Mouse (Mus musculus): Measurements from ENCODE around the gene Man2b1. TPM values are rescaled to one million over a fixed set of nuclear protein-coding genes. Genes with fewer than 3 reads are reported as not detected.

Man2b1 gene
- total and polyA plus RNA-seq, 3 experiments = 25.4 to 37.3 (median 26.8) TPM

DNA sequence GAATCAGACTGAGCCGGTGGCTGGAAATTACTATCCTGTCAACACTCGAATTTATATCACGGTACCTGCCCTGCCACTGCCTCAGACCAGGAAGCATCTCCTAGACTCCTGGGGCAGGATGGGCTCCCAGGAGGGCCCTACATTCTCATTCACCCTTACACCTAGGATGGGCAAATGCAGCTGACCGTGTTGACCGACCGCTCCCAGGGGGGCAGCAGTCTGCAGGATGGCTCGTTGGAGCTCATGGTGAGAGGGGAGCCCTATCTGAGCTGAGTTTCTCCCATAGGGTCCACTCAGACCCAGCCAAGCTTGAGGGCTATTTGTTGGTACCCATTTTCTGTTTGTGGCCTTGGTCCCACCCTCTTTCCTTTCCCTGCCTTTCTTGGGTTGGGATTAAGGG lies 12.5 kb downstream of the Man2b1 start:
- DNase-seq = no peak
- H3K4me1 ChIP-seq (ENCODE audit: control insufficient read depth, insufficient read depth, low read length) = no peaks in the 10 kb centered on the region
- 90% methylated on average over 7 of the region's 7 CpGs for WGBS
- H3K4me3 ChIP-seq = no peak overlapping the region
- TF ChIP-seq CTCF (IDR thresholded peaks at IDR 0.05) (no peak), EP300 (IDR thresholded peaks at IDR 0.05; ENCODE audit: insufficient read depth, low read depth, low read length) (no peak), POLR2A (IDR thresholded peaks at IDR 0.05; ENCODE audit: insufficient read depth, low read depth, low read length) (no peak)
- no peak overlapping the region for H3K9ac ChIP-seq (ENCODE audit: low read depth, low read length)
- no peaks in the 10 kb centered on the region for H3K27me3 ChIP-seq (ENCODE audit: control insufficient read depth, insufficient read depth, low read length)
- no peak overlapping the region for H3K27ac ChIP-seq
- H3K79me2 ChIP-seq (replicated peaks; ENCODE audit: control insufficient read depth, insufficient read depth, low read length) = no peaks in the 10 kb centered on the region
- H3K36me3 ChIP-seq (ENCODE audit: control insufficient read depth, insufficient read depth, low read length) = no peaks in the 10 kb centered on the region
- intact Hi-C loops (cut with DNase I) = no loop called here

- Histone ChIP-seq H3K9ac (ENCODE audit: low read depth, low read length) (no peak overlapping the region), H3K4me3 (no peak overlapping the region), H3K4me1 (ENCODE audit: control insufficient read depth, insufficient read depth, low read length) (no peaks in the 10 kb centered on the region), H3K79me2 (replicated peaks; ENCODE audit: control insufficient read depth, insufficient read depth, low read length) (no peaks in the 10 kb centered on the region), H3K27ac (no peak overlapping the region), H3K27me3 (ENCODE audit: control insufficient read depth, insufficient read depth, low read length) (no peaks in the 10 kb centered on the region), H3K36me3 (ENCODE audit: control insufficient read depth, insufficient read depth, low read length) (no peaks in the 10 kb centered on the region)
- no peak for DNase-seq
- TF ChIP-seq EP300 (IDR thresholded peaks at IDR 0.05; ENCODE audit: insufficient read depth, low read depth, low read length) = no peak
- TF ChIP-seq POLR2A (IDR thresholded peaks at IDR 0.05; ENCODE audit: insufficient read depth, low read depth, low read length) = no peak
- no peak for TF ChIP-seq CTCF (IDR thresholded peaks at IDR 0.05)
- intact Hi-C loops (cut with DNase I) = no loop called here
- WGBS = 93% methylated on average over 16 of the region's 16 CpGs
Measured at GRCm38 (mm10) chr8:85096196-85096595, 13.1 kb downstream of the Man2b1 start.

DNA sequence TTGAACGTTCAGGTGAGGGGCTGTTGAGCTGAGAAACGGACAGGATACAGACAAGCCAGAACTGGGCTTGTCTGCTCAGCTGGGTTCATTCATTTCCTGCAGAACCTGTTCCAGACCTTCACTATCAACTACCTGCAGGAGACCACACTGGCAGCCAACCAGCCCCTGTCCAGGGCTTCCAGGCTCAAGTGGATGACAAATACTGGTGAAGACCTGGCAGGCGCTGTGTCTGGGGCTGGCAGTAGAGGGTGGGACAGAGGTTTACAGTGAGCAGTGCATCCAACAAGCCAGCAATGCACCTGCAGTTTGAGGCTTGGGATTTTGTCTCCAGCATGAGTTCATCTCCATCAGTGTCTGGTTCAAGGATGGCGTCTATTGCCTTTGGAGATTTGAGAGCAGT lies 13.8 kb downstream of the Man2b1 start:
- Histone ChIP-seq H3K79me2 (replicated peaks; ENCODE audit: control insufficient read depth, insufficient read depth, low read length) (no peaks in the 10 kb centered on the region), H3K4me3 (no peak overlapping the region), H3K9ac (ENCODE audit: low read depth, low read length) (no peak overlapping the region), H3K27me3 (ENCODE audit: control insufficient read depth, insufficient read depth, low read length) (no peaks in the 10 kb centered on the region), H3K4me1 (ENCODE audit: control insufficient read depth, insufficient read depth, low read length) (no peaks in the 10 kb centered on the region), H3K27ac (no peak overlapping the region), H3K36me3 (ENCODE audit: control insufficient read depth, insufficient read depth, low read length) (no peaks in the 10 kb centered on the region)
- TF ChIP-seq EP300 (IDR thresholded peaks at IDR 0.05; ENCODE audit: insufficient read depth, low read depth, low read length) (no peak), POLR2A (IDR thresholded peaks at IDR 0.05; ENCODE audit: insufficient read depth, low read depth, low read length) (no peak), CTCF (IDR thresholded peaks at IDR 0.05) (no peak)
- no peak for DNase-seq
- 88% methylated on average over 4 of the region's 4 CpGs for WGBS
- intact Hi-C loops (cut with DNase I) = no loop called here

DNA sequence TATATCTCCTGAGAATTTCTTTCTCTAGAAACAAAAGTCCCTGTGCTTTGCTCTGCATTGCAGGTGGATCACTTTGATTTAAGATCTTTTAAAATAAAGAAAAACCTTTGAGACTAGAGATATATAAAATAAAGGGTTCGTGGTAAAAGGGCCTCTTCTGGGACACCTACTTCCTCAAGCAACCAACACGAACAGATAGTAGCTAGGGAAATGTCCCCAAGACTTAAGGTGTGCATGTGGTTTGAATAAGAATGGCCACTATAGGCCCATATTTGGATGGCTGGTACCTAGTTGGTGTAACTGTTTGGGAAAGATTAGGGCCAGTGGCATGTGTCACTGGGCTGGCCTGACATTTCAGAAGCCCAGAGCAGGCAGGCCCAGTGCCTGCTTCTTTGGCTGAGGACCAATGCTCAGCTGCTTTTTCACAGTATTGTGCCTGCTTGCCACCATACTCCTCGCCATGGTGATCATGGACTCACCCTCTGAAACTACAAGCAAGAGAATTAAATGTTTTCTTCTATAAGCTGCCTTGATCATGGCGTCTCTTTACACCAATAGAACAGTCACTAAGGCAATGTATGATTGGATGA lies 17.1 kb downstream of the Man2b1 start:
- DNase-seq = no peak
- Histone ChIP-seq H3K27me3 (ENCODE audit: control insufficient read depth, insufficient read depth, low read length) (no peaks in the 10 kb centered on the region), H3K4me1 (ENCODE audit: control insufficient read depth, insufficient read depth, low read length) (no peaks in the 10 kb centered on the region), H3K9ac (ENCODE audit: low read depth, low read length) (no peak overlapping the region), H3K4me3 (no peak overlapping the region), H3K79me2 (replicated peaks; ENCODE audit: control insufficient read depth, insufficient read depth, low read length) (no peaks in the 10 kb centered on the region), H3K36me3 (ENCODE audit: control insufficient read depth, insufficient read depth, low read length) (no peaks in the 10 kb centered on the region), H3K27ac (no peak overlapping the region)
- no peak for TF ChIP-seq EP300 (IDR thresholded peaks at IDR 0.05; ENCODE audit: insufficient read depth, low read depth, low read length)
- no peak for TF ChIP-seq POLR2A (IDR thresholded peaks at IDR 0.05; ENCODE audit: insufficient read depth, low read depth, low read length)
- intact Hi-C loops (cut with DNase I) = no loop called here
- 83% methylated on average over 4 of the region's 4 CpGs for WGBS

DNA sequence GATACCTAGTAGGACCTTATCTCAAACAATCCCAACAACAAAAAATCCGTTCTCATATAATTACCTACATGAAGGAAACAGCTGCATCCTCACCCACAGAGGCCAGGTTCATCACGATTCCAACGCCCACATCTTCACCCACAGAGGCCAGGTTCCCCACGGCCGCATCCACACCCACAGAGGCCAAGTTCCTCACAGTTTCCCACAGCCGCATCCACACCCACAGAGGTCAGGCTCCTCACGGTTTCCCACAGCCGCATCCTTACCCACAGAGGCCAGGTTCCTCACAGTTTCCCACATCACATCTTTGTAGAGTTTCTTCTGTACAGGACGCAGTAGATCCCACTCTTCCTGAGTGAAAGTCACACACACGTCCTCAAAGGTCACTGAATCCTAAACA lies 30.2 kb downstream of the Man2b1 start:
- Histone ChIP-seq H3K27ac (no peak overlapping the region), H3K9ac (ENCODE audit: low read depth, low read length) (no peak overlapping the region), H3K4me1 (ENCODE audit: control insufficient read depth, insufficient read depth, low read length) (no peaks in the 10 kb centered on the region), H3K36me3 (ENCODE audit: control insufficient read depth, insufficient read depth, low read length) (peaks cover 2% of the 10 kb centered on the region; the same call in 1 of the 2 replicates), H3K4me3 (no peak overlapping the region), H3K27me3 (ENCODE audit: control insufficient read depth, insufficient read depth, low read length) (no peaks in the 10 kb centered on the region), H3K79me2 (replicated peaks; ENCODE audit: control insufficient read depth, insufficient read depth, low read length) (no peaks in the 10 kb centered on the region)
- no peak for DNase-seq
- TF ChIP-seq POLR2A (IDR thresholded peaks at IDR 0.05; ENCODE audit: insufficient read depth, low read depth, low read length) = no peak
- no peak for TF ChIP-seq EP300 (IDR thresholded peaks at IDR 0.05; ENCODE audit: insufficient read depth, low read depth, low read length)
- TF ChIP-seq CTCF (IDR thresholded peaks at IDR 0.05) = no peak
- WGBS = 94% methylated on average over 10 of the region's 10 CpGs
- intact Hi-C loops (cut with DNase I) = no loop called here

DNA sequence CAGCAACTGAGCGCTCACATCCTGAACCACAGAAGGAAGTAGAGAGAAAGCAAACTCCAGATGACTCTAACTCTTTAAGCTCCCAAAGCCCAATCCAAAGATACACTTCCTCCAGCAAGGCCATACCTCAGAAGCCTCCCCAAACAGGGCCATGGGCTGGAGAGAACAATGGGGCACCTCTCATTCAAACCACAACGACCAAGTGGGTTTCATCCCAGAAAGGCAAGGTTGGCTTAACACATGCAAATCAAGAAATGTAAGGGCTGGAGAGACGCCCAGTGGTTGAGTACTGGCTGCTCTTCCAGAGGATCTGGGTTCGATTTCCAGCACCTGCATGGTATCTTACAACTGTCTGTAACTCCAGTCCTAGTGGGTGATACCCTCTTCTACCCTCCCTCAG lies 32.4 kb downstream of the Man2b1 start:
- Histone ChIP-seq H3K9ac (ENCODE audit: low read depth, low read length) (no peak overlapping the region), H3K27ac (no peak overlapping the region), H3K36me3 (ENCODE audit: control insufficient read depth, insufficient read depth, low read length) (peaks cover 2% of the 10 kb centered on the region; the same call in 1 of the 2 replicates), H3K4me1 (ENCODE audit: control insufficient read depth, insufficient read depth, low read length) (no peaks in the 10 kb centered on the region), H3K79me2 (replicated peaks; ENCODE audit: control insufficient read depth, insufficient read depth, low read length) (no peaks in the 10 kb centered on the region), H3K4me3 (no peak overlapping the region), H3K27me3 (ENCODE audit: control insufficient read depth, insufficient read depth, low read length) (no peaks in the 10 kb centered on the region)
- TF ChIP-seq CTCF (IDR thresholded peaks at IDR 0.05) = no peak
- TF ChIP-seq EP300 (IDR thresholded peaks at IDR 0.05; ENCODE audit: insufficient read depth, low read depth, low read length) = no peak
- TF ChIP-seq POLR2A (IDR thresholded peaks at IDR 0.05; ENCODE audit: insufficient read depth, low read depth, low read length) = no peak
- no peak for DNase-seq
- intact Hi-C loops (cut with DNase I) = loop anchor here (5.0 kb wide), 1 partner anchor 33 kb away; the partner anchor contains the start of genes Man2b1, Wdr83 and Wdr83os
- 79% methylated on average over 4 of the region's 4 CpGs for WGBS
